Mouse (Mus musculus): ENCODE results near the gene Elf2.

Elf2 gene

DNA sequence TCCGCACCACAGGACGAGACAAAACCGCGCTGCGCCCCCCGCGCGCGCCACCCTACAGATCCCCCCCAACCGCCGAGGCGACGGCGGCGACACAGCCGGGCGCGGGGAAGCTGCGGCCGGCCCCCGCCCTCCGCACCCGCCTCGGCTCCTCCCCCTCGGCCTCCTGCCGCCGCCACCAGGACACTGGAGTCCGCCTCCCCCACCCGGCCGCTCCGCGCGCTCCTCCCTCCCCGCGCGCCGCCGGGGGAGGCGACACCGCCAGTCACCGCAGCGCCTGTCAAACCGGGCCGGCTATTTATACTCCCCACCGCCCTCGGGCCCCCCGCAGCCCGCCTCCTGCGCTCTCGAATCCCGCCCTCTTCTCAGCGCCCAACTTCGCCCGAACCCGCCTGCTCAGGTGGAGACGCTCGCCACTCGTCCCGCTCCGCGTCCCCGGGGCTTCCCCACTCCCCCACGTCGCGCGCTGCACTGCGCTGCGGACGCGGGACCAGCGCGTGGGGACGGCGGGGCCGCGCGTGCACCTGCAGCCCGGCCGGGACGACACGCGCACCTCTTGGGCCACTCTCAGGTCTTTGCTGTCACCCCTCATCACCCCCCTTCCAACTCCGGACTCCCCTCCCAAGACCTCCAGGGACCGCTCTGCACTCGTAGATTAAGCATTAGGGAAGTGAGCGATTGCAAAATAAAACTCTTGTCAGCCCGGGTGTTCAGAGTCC lies at the start of gene Elf2:
Gene Elf2 (minus strand): TSS at position 112 of the 716 bp plus-strand sequence.
- in situ Hi-C loops (cut with MboI; ENCODE audit: unreplicated experiment in 2 of 2): no loop called here

GRCm38 (mm10) chr3:51388904-51389303 lies 48.4 kb upstream of the Elf2 start:
- in situ Hi-C loops (cut with MboI; ENCODE audit: unreplicated experiment in 2 of 2): no loop called here

GRCm38 (mm10) chr3:51387868-51388381 lies 47.5 kb upstream of the Elf2 start:
- in situ Hi-C loops (cut with MboI; ENCODE audit: unreplicated experiment in 2 of 2): no loop called here

GRCm38 (mm10) chr3:51387134-51387451 lies 46.6 kb upstream of the Elf2 start:
- in situ Hi-C loops (cut with MboI; ENCODE audit: unreplicated experiment in 2 of 2): no loop called here

GRCm38 (mm10) chr3:51386441-51387133 lies 46.1 kb upstream of the Elf2 start:
- in situ Hi-C loops (cut with MboI; ENCODE audit: unreplicated experiment in 2 of 2): no loop called here

DNA sequence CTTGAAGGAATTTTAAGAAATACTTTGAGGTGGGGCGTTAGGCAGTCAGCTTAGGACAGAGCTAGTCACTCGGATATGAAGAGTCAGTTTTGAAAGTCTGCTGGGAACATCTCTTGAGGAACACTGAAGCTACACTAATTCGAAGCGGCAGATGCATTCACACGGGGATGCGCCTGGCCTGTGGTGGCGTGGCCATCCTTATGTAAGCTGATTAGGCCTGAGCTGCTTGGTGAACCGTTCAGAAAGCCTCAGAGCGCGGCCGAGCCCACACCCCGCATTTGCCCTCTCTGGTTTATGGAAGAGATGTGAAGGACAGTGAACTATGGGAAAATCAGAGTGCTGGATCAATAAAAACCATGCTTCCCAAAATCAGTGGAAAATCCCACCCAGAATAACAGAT lies 42.9 kb upstream of the Elf2 start:
- in situ Hi-C loops (cut with MboI; ENCODE audit: unreplicated experiment in 2 of 2): no loop called here

DNA sequence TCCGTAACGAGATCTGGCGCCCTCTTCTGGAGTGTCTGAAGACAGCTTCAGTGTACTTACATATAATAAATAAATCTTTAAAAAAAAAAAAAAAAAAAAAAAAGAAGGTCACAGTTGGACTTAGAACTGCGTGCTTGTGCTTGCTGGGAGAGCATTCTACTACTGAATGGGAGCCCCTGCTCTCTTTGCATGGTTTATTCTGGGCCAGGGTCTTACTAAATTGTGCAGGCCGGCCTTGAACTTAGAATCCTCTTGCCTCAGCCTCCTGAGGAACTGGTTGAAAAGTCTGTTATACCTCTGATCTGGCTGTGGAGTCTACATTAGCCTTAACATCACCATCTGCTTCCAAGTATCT lies 40.2 kb upstream of the Elf2 start:
- in situ Hi-C loops (cut with MboI; ENCODE audit: unreplicated experiment in 2 of 2): no loop called here

DNA sequence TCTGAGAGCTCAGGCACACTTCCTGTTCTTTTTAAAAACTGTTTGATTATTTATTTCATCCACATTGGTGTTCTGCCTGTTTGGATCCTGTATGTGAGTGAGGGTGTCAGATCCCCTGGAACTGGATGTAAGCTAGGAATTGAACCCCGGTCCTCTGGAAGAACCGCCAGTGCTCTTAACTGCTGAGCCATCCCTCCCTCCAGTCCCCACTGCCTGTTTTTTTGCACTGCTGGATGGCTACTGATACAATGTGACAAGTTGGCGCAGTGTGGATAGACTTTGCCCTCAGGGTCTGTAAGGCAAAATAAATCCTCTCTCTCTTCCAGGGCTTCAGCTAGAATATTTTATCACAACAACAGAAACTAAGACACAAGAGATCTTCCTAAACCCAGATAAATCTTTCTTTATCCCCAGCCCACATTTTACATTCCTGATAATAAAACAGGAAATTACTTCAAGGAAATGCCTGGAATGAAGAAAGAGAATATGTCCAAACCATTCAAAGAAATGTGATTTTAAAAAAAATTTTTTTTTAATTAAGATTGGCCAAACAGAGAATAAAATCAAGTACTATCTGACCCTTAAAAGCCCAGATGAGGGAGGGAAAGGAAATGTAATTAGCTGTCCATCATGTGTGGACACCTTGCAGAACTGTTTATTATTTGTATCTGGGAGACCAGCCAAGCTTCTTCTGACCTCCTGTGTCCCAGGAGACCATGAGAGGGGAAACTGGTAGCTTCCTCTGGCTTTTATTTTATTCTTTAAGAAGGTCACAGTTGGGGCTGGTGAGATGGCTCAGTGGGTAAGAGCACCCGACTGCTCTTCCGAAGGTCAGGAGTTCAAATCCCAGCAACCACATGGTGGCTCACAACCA lies 39.6 kb upstream of the Elf2 start:
- in situ Hi-C loops (cut with MboI; ENCODE audit: unreplicated experiment in 2 of 2): loop anchor here (5.0 to 10.0 kb wide), 7 partner anchors 32 to 862 kb away; partner anchors contain the start of genes Rab33b (in 1 of the 2) and Setd7 (in 1 of the 2)

GRCm38 (mm10) chr3:51378665-51378946 lies 38.1 kb upstream of the Elf2 start:
- in situ Hi-C loops (cut with MboI; ENCODE audit: unreplicated experiment in 2 of 2): loop anchor here (5.0 to 10.0 kb wide), 7 partner anchors 34 to 864 kb away; partner anchors contain the start of genes Rab33b (in 1 of the 2) and Setd7 (in 1 of the 2)

GRCm38 (mm10) chr3:51377878-51378664 lies 37.6 kb upstream of the Elf2 start:
- in situ Hi-C loops (cut with MboI; ENCODE audit: unreplicated experiment in 2 of 2): loop anchor here (5.0 to 10.0 kb wide), 7 partner anchors 34 to 864 kb away; partner anchors contain the start of genes Rab33b (in 1 of the 2) and Setd7 (in 1 of the 2)

- in situ Hi-C loops (cut with MboI; ENCODE audit: unreplicated experiment in 2 of 2): loop anchor here (5.0 to 10.0 kb wide), 7 partner anchors 37 to 867 kb away; partner anchors contain the start of genes Rab33b (in 1 of the 2) and Setd7 (in 1 of the 2)
Measured at GRCm38 (mm10) chr3:51375307-51376265, 35.1 kb upstream of the Elf2 start.

- in situ Hi-C loops (cut with MboI; ENCODE audit: unreplicated experiment in 2 of 2): loop anchor here in 1 of 2 experiments (10.0 kb wide), 2 partner anchors 171 to 271 kb away; no protein-coding TSS in a partner anchor
Measured at GRCm38 (mm10) chr3:51373544-51373943, 33.1 kb upstream of the Elf2 start.

- in situ Hi-C loops (cut with MboI; ENCODE audit: unreplicated experiment in 2 of 2): loop anchor here in 1 of 2 experiments (10.0 kb wide), 2 partner anchors 172 to 272 kb away; no protein-coding TSS in a partner anchor
Measured at GRCm38 (mm10) chr3:51372883-51373282, 32.4 kb upstream of the Elf2 start.

DNA sequence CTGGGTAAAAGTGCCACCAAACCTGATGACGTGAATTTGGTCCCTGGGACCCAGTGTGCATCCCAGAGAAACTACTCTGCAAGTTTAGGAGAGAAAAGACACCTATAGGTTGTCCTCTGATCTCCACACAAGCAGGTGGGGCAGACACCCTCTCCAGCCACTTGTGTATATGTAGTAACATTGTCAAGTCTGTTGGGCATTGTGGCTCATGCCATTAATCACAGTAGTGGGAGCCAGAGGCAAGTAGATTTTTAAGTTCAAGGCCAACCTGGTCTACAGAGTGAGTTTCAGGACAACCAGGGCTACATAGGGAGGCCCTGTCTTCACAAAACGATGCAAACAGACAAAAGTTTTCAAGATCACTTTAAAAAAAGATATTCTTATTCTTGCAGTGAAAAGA lies 31.4 kb upstream of the Elf2 start:
- in situ Hi-C loops (cut with MboI; ENCODE audit: unreplicated experiment in 2 of 2): loop anchor here in 1 of 2 experiments (10.0 kb wide), 2 partner anchors 173 to 273 kb away; no protein-coding TSS in a partner anchor

DNA sequence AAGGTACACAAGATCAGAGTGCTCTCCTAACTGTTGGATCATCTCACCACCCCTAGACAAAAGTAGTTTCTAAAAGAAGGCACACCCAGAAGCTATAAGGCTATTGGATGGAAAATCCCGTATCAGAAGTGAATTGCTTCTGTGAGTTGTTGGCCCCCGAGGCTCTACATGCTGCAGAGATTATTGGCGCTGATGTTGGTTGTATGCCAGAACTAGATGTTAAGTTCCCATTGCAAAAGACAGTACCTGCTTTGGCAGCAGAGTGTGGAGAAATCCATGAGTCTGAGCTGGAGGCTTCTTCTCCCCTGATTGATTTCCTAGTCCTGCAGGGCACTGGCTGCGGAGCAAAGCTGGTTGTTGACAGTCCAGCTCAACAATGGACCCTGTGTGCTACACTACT lies 27.5 kb upstream of the Elf2 start:
- in situ Hi-C loops (cut with MboI; ENCODE audit: unreplicated experiment in 2 of 2): no loop called here

- in situ Hi-C loops (cut with MboI; ENCODE audit: unreplicated experiment in 2 of 2): no loop called here
Measured at GRCm38 (mm10) chr3:51366926-51367325, 26.5 kb upstream of the Elf2 start.

DNA sequence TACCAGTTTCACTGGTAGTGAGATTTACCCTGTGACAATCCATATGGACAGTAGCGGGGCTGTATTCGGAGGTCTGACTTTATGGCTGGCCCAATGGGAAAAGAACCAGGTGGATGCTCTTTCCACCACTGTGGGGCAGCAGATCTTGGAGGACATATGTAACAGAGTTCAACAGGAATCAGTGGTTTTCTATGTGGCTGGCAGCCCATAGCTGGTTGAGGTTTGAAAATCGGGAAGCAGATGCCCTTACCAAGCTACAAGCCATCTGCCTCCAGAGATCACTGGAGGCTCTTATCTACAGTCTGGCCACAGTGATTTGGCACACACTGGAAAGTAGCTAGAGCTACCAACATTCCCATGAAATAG lies 25.0 kb upstream of the Elf2 start:
- in situ Hi-C loops (cut with MboI; ENCODE audit: unreplicated experiment in 2 of 2): no loop called here

GRCm38 (mm10) chr3:51364703-51365516 lies 24.4 kb upstream of the Elf2 start:
- in situ Hi-C loops (cut with MboI; ENCODE audit: unreplicated experiment in 2 of 2): loop anchor here in 1 of 2 experiments (5.0 kb wide), 1 partner anchor 133 kb away; no protein-coding TSS in a partner anchor
